11 mouse cellular contexts compared by ENCODE assay signal in genomic region chr4:81762592-81763229, GRCm38 (mm10).
DNase-seq lines count a peak whose midpoint lies in the region; ATAC-seq and TF ChIP-seq lines count a peak whose summit lies in the region.
"Had no signal": no experiment of that assay in that cellular context is flagged by ENCODE, and none has a peak within 500 bp of the region (broad histone marks: within the 10 kb centered on the region; RNA-seq: fewer than 3 reads in every experiment).

No protein-coding gene starts in this region.

- no peaks in the 10 kb centered on the region for H3K36me3 ChIP-seq in heart, adult 2 months (ENCODE audit: control insufficient read depth, insufficient read depth, low read length)
- H3K36me3 ChIP-seq in heart, embryonic 12.5 days, result no peaks in the 10 kb centered on the region
- H3K36me3 ChIP-seq in limb, embryonic 14.5 days (ENCODE audit: control insufficient read depth, insufficient read depth, low read length), result no peaks in the 10 kb centered on the region

- ATAC-seq in heart, embryonic 12.5 days (ENCODE audit: insufficient number of reproducible peaks, low FRiP score), result no peak
- no peak for ATAC-seq in limb, embryonic 14.5 days (ENCODE audit: low FRiP score, low read depth)
- no peak for ATAC-seq in granulocyte monocyte progenitor cell, adult 5-6 weeks (replicated peaks; ENCODE audit: poor library complexity, severe bottlenecking)

- no peak overlapping the region for H3K4me2 ChIP-seq in heart, embryonic 12.5 days
- peak overlapping the region; percentile 13; the same call in 1 of the 2 replicates for H3K4me2 ChIP-seq in limb, embryonic 14.5 days (replicated peaks; ENCODE audit: low read depth, low read length, severe bottlenecking)

- H3K4me1 ChIP-seq in heart, adult 2 months (ENCODE audit: control insufficient read depth, insufficient read depth, low read length), result peaks cover 3% of the 10 kb centered on the region
- H3K4me1 ChIP-seq in heart, embryonic 12.5 days (replicated peaks), result peaks cover 24% of the 10 kb centered on the region
- no peaks in the 10 kb centered on the region; the same call in 1 of the 2 replicates for H3K4me1 ChIP-seq in cortical plate, adult 2 months (ENCODE audit: control insufficient read depth, insufficient read depth, low read length)
- peaks cover 31% of the 10 kb centered on the region for H3K4me1 ChIP-seq in limb, embryonic 14.5 days (ENCODE audit: control insufficient read depth, insufficient read depth, low read length)
- H3K4me1 ChIP-seq: megakaryocyte, embryonic 14.5 days had no signal

- no peak for TF ChIP-seq POLR2A in heart, adult 2 months (IDR thresholded peaks at IDR 0.05; ENCODE audit: insufficient read depth, low read depth, low read length)
- no peak for TF ChIP-seq POLR2A in cortical plate, adult 2 months (IDR thresholded peaks at IDR 0.05; ENCODE audit: extremely low read depth, insufficient read depth, low read length)
- no peak for TF ChIP-seq POLR2A in limb, embryonic 14.5 days (IDR thresholded peaks at IDR 0.05; ENCODE audit: borderline replicate concordance, extremely low read depth, insufficient read depth, insufficient read length)

- TF ChIP-seq EP300 in heart, adult 2 months (IDR thresholded peaks at IDR 0.05; ENCODE audit: insufficient read depth, low read depth, low read length), result no peak

- WGBS in heart, adult 2 months, result 52% methylated on average over 11 of the region's 11 CpGs
- WGBS in heart, embryonic 12.5 days, result 38% methylated on average over 11 of the region's 11 CpGs
- WGBS in limb, embryonic 14.5 days, result 16% methylated on average over 11 of the region's 11 CpGs

- no peak overlapping the region; the same call in 1 of the 2 replicates for H3K9ac ChIP-seq in heart, adult 2 months (ENCODE audit: low read depth, low read length)
- no peak overlapping the region for H3K9ac ChIP-seq in heart, embryonic 12.5 days
- peak overlapping the region; percentile 1; the same call in 1 of the 2 replicates for H3K9ac ChIP-seq in limb, embryonic 14.5 days (ENCODE audit: low read depth, low read length, severe bottlenecking)

- H3K27ac ChIP-seq in heart, adult 2 months, result peak overlapping the region; percentile 53
- no peak overlapping the region for H3K27ac ChIP-seq in heart, embryonic 12.5 days (ENCODE audit: poor library complexity, severe bottlenecking)
- H3K27ac ChIP-seq in cortical plate, adult 2 months (ENCODE audit: insufficient read depth, low read length), result 0 out of 2 replicates have a peak overlapping the region, but pooled peaks have one; percentile 45
- peak overlapping the region; percentile 90 for H3K27ac ChIP-seq in limb, embryonic 14.5 days (replicated peaks; ENCODE audit: low read depth, low read length)

- no peak for TF ChIP-seq CTCF in heart, adult 2 months (IDR thresholded peaks at IDR 0.05)
- TF ChIP-seq CTCF in cortical plate, adult 2 months (IDR thresholded peaks at IDR 0.05; ENCODE audit: extremely low read depth, insufficient read depth, low read length), result no peak

- H3K27me3 ChIP-seq in heart, adult 2 months (ENCODE audit: control insufficient read depth, insufficient read depth, low read length), result no peaks in the 10 kb centered on the region
- H3K27me3 ChIP-seq in heart, embryonic 12.5 days (replicated peaks), result no peaks in the 10 kb centered on the region
- H3K27me3 ChIP-seq in limb, embryonic 14.5 days (ENCODE audit: control insufficient read depth, insufficient read depth, low read length), result no peaks in the 10 kb centered on the region
- H3K27me3 ChIP-seq: CH12.LX; megakaryocyte, embryonic 14.5 days had no signal

- H3K4me3 ChIP-seq in heart, adult 2 months, result no peak overlapping the region
- no peak overlapping the region for H3K4me3 ChIP-seq in heart, embryonic 12.5 days
- H3K4me3 ChIP-seq in cortical plate, adult 2 months (ENCODE audit: insufficient read depth, low read length), result no peak overlapping the region
- no peak overlapping the region for H3K4me3 ChIP-seq in limb, embryonic 14.5 days (replicated peaks; ENCODE audit: low read length)
- H3K4me3 ChIP-seq: megakaryocyte, embryonic 14.5 days had no signal

- DNase-seq in heart, adult 2 months, result no peak
- peak; percentile 16 for DNase-seq in gonadal fat pad, adult 2 months (ENCODE audit: low read depth)
- DNase-seq in limb, embryonic 14.5 days (ENCODE audit: low spot score), result peak; percentile 7
- no peak for DNase-seq in adipocyte (ENCODE audit: low spot score)
- DNase-seq in adrenal gland, adult 8-10 months, result no peak
- DNase-seq: kidney, postnatal 25 days had no signal

- intact Hi-C loops in heart, adult 2 months (cut with DNase I), result loop anchor here (5.0 kb wide), 1 partner anchor 180 kb away; no protein-coding TSS in a partner anchor

- H3K79me2 ChIP-seq in heart, adult 2 months (replicated peaks; ENCODE audit: control insufficient read depth, insufficient read depth, low read length), result no peaks in the 10 kb centered on the region

- H3K9me3 ChIP-seq in heart, embryonic 12.5 days (replicated peaks), result no peaks in the 10 kb centered on the region
- H3K9me3 ChIP-seq in limb, embryonic 14.5 days (ENCODE audit: control insufficient read depth, low read length), result no peaks in the 10 kb centered on the region

Comparison
In these comparisons a context has a peak if more than half of its experiments do, and no peak if none do; other contexts are left out.
1. DNase-seq: peak in gonadal fat pad, adult 2 months (single experiment) and limb, embryonic 14.5 days (single experiment); none in heart, adult 2 months (0 of 2), adipocyte (single experiment) and adrenal gland, adult 8-10 months (single experiment).